Mouse (Mus musculus) layer of hippocampus, adult 2 months (tissue): Measurements from ENCODE around the gene Cela1. TPM values are rescaled to one million over a fixed set of nuclear protein-coding genes. Genes with fewer than 3 reads are reported as not detected.

Experiments
- DNase-seq, 2 experiments: peaks; one replicate each; pipeline ENCODE4 v3.0.0; 2022; ENCODE audit warnings: low spot score in 2 of 2
- H3K27ac ChIP-seq: fragments of 200-600 bp; 2 replicates; pipeline ENCODE4 v1.8.1; 2022
- H3K4me3 ChIP-seq: fragments of 200-600 bp; 2 replicates; pipeline ENCODE4 v1.8.1; 2022; ENCODE audit warnings: mild to moderate bottlenecking
- CTCF ChIP-seq: fragments of 200-600 bp; conservative IDR thresholded peaks from 2 replicates; pipeline ENCODE4 v1.8.1; 2022; ENCODE audit warnings: antibody characterized with exemption, mild to moderate bottlenecking, moderate library complexity
- long read RNA-seq, 2 experiments: library from polyadenylated mRNA; stranded (forward); transcript quantifications; one replicate each; pipeline ENCODE4 v2.0.0; 2021; ENCODE audit warnings: borderline mapping rate in 2 of 2
- total RNA-seq, 2 experiments: library from RNA; stranded (reverse); gene quantifications; 2 replicates each; pipeline ENCODE4 v1.2.3; 2021

Cela1 gene
- 1 to 10 TPM; 1.3 TPM for total RNA-seq
- long read RNA-seq, experiment 1, partial matches to known transcripts, result 1 of 1 reads
- long read RNA-seq, experiment 1, other reads (novel, unspliced or antisense), result 0 of 1 reads
- long read RNA-seq, experiment 2, result 0 reads

DNA sequence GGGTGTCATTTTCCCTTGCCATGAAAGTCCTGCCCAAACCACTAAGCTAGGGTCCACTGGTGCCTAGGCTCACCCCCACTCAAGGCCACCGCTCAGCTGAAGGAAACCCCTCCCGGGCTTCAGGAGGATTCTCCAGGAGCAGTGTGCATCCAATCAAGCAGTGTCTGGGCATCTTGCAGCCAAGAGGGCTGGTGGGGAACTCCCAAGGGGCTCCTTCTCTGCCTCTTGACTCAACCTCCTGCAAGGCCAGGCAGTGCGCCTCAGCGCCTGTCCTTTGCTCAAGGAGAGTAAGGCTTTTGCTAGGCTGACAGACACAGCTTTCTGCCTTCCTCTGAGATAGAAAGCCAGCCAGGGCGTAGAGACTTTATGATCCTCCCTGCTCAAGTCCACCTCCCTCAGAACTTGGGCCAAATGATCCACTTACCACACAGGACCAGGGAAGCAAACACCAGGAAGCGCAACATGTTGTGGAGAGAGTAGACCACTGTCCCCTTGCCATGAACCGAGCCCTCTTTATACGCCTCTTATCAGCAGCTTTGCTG, at the start of gene Cela1:
Gene Cela1, minus strand, starts transcription at position 492 of the 542 bp plus-strand sequence.
- Histone ChIP-seq H3K27ac (no peak within 1 kb of the TSS), H3K4me3 (no peak within 1 kb of the TSS)
- no peak for TF ChIP-seq CTCF
- no peak for DNase-seq

DNA sequence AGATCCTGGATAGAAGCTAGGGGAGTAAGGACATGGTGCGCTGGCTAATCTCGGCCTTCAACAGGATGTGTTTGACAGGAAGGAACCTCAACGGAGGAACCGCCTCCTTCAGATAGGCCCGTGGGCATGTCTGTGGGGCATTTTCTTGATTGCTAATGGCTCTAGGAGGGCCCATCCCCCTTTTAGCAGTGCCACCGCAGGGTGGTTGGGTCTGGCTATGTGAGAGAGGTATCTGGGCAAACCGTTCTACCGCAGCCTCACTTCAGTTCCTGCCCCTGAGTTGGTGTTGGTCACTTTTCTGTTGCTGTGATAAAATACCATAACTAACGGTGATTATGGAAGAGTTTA, 48.2 kb upstream of the Cela1 start:
- no peak for DNase-seq
- H3K4me3 ChIP-seq, result no peak overlapping the region
- H3K27ac ChIP-seq, result no peak overlapping the region
- no peak for TF ChIP-seq CTCF

DNA sequence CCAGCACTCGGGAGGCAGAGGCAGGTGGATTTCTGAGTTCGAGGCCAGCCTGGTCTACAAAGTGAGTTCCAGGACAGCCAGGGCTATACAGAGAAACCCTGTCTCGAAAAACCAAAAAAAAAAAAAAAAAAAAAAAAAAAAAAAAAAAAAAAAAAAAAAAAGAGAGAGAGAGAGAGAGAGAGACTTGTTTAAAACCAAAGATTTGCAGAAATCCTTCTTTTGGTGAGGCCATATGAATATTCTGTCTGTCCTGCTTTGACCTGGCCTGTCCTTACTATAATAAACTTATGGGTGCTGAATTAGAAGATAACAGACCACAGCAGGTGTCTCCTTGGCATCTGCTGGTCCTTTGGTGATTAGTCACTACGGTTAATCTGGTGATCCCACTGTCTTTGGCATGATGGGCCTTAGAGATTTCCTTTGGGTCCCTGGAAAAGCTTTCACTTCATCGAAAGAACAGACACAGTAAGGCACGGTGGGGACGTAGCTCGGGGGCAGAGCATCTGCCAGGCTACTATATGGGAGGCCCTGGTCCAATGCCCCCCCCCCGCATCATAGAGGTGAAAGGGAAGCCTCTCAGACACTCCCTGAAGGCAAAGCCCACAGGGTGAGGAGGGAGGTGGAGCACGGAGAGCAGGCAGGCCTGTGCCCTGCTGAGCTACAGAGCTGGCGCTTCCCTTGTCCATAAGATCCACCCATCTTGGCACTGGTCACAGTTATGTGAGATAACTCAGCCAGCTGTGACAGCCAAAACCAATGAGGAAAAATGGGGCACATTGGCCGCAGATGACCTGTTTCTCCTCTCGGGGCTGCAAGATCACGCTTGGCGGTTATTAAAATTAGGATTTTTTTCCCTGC, 47.6 kb upstream of the Cela1 start:
- TF ChIP-seq CTCF, result no peak
- no peak overlapping the region for H3K4me3 ChIP-seq
- no peak for DNase-seq

DNA sequence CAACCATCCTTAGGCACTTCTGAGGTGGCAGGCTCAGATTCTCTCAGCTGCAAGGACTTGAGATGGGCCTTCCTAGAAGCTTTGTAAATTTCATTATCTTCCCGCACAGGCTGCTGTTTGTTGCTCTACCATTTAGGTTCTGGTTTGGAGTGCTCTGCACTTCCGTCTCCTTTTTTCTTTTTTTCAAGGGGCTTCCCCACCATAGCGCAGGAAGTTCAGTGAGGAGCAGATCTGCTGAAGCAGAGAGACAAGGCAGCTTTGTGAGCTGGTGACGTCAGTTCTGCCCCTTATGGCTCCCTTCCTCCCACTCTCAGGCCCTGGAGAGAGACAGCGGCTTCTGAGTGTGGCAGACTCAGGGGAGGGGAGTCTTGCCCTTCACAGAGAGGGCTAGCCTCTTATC, 44.9 kb upstream of the Cela1 start:
- no peak overlapping the region for H3K4me3 ChIP-seq
- no peak for TF ChIP-seq CTCF
- no peak overlapping the region for H3K27ac ChIP-seq
- DNase-seq, result no peak

More for the DNA sequence above, 47.6 kb upstream of the Cela1 start:
- no peak overlapping the region for H3K27ac ChIP-seq

DNA sequence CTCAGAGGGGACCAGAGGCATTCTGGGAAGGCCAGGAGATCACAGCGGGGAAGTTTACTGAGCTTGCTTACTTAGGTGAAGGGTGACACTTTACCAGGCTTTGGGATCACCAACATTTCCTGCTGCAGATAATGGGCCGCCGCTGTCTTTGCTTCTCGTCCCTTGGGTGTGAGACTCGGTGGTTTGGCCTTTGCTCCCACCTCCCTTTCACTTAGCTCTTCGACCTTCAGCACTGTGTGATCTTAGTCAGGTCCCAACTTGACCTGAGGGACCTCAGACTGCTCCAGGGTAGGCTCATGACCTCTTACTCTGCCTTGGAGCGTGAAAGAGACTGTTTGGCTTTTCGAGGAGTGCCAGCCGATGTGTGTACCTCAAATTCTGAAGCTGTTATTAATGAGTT, 43.4 kb upstream of the Cela1 start:
- no peak for TF ChIP-seq CTCF
- no peak for DNase-seq

DNA sequence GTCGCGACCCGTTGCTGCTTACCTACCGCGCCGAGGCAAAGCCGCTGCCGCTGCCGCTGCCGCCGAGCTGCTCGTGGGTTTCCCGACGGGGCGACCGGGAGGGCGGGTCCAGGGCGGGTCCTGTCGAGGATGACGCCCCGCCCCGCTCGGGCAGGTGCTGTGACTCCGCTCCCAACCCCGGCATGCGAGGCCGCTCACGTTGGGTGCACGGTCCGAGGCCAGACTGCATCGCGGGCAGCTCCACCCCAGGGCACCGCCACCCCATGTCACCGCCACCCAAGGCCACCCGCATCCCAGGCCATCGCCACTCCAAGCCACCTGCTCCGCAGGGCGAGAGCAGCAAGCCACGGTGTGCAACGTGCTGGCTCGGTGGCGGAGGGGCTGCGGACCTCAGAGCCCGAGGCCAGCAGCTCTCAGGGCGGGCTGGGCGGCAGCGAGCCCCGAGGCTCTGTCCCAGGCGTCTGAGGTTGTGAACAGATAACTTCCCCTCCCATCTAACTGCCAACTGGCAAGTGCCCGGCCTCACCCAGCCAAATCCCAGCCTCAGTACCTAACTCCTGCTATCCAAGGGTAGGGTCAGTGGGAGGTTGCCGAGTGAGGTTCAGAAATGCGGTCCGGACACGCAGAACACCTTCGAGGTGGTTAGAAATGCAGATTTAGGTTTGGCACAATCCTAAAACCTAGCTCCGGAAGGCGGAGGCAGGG, 41.7 kb upstream of the Cela1 start, which contains the start of gene Galnt6:
Gene Galnt6, minus strand, starts transcription at position 96 of the 705 bp plus-strand sequence.
- no peak for TF ChIP-seq CTCF
- DNase-seq, result no peak
- H3K4me3 ChIP-seq, result peak within 1 kb of the TSS; percentile 38
- peak within 1 kb of the TSS; percentile 70; the same call in 1 of the 2 replicates for H3K27ac ChIP-seq

More for the DNA sequence above, 43.4 kb upstream of the Cela1 start:
- H3K4me3 ChIP-seq, result no peak overlapping the region
- no peak overlapping the region for H3K27ac ChIP-seq

DNA sequence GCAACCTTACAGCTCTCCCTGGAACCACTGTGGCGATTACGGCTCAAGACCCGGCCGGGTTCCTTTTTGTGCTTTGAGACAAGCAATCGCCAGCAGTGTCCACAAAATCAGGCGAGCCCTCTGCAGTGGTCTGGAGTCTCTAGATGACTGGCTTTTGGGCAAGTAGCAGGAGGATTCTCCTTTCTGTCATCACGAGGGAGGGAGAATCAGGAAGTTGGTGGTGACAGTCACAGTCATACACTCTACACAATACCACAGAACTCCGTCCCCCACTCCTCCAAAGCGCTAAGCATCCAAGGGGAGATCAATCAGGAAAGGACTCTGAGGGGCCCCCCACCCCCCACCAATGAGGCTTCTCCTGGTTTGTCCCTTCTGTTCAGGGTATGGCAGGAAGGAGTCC, 40.9 kb upstream of the Cela1 start:
- no peak for TF ChIP-seq CTCF
- Histone ChIP-seq H3K27ac (peak overlapping the region; percentile 70; the same call in 1 of the 2 replicates), H3K4me3 (peak overlapping the region; percentile 38)
- DNase-seq, result no peak

DNA sequence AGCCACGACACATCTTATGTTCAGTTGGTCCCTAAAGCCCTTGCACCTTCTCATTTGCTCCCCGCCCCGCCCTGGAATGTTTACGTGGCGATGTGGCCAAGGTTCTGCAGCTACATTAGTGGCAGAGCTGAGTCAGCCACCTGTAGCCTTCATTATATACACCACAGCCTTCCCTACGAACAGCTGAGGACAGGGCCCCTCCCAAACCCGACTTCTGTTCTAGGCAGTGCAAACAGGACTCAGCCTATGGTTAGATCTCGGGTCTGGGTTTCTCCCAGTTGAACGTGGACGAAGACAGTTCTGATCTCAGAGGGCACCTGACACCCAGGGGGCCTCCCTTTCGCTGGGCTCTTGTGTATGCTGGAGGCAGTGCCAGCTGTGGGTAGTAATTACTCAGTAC, 40.1 kb upstream of the Cela1 start:
- no peak for DNase-seq
- H3K4me3 ChIP-seq, result no peak overlapping the region
- no peak for TF ChIP-seq CTCF
- H3K27ac ChIP-seq, result peak overlapping the region; percentile 70

DNA sequence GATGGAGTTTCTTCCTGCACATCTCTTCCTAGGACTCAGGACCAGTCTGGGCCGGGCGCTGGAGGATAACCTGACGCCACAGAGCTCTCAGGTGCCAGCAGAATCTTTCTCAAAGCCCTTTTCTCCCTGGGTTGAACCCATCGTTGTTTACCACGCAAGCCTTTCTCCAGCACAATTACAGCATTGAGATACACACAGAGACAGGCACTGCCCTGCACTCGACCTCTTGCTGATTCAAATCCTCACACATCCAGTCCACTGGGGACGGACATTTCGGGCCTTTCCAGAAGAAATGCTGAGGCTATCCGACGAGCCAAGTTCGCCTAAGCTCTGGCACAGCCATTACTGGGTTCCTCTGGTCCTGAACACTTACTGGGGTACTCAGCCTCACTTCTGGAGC, 39.0 kb upstream of the Cela1 start:
- no peak for DNase-seq
- peak overlapping the region; percentile 70 for H3K27ac ChIP-seq
- no peak overlapping the region for H3K4me3 ChIP-seq
- TF ChIP-seq CTCF, result no peak

DNA sequence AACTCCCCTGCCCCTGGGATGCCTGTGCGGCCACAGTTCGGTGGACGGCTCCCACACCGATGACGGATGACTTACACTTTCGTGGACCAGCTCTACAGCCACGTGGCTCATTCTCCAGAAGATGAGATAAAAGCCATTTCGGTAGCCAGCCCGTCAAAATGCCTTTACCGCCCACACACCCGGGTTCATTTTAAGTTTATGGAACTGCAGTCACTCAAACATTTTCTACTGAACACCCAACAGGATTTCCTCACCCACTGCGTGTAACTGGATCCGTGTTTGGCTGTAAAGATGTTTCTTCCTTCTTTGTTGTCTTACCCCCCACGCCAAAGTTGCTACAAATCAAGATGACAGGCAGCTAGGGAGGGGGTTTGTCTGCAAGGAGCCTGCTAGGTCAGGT, 35.8 kb upstream of the Cela1 start:
- no peak overlapping the region for H3K27ac ChIP-seq
- no peak for TF ChIP-seq CTCF
- no peak overlapping the region for H3K4me3 ChIP-seq
- DNase-seq, result no peak

DNA sequence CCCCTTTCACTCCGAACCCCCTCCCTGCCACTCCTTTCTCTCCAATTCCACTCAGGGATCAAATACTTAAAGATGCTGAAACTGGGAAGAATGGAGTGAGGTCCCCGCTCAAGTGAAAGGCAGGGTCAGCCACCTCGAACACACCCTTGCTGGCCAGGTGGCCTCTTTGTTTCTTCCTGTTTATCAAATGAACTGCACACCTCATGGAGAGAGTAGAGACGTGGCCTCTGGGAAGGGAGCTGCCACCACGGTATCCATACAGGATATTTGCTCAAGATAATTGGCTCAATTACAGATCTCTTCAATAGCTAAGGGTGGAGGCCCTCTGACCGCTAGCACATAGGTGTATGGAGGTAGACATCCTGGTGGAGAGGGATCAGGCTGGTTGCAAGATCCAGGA, 34.8 kb upstream of the Cela1 start:
- no peak overlapping the region for H3K27ac ChIP-seq
- no peak for DNase-seq
- no peak overlapping the region for H3K4me3 ChIP-seq
- no peak for TF ChIP-seq CTCF

DNA sequence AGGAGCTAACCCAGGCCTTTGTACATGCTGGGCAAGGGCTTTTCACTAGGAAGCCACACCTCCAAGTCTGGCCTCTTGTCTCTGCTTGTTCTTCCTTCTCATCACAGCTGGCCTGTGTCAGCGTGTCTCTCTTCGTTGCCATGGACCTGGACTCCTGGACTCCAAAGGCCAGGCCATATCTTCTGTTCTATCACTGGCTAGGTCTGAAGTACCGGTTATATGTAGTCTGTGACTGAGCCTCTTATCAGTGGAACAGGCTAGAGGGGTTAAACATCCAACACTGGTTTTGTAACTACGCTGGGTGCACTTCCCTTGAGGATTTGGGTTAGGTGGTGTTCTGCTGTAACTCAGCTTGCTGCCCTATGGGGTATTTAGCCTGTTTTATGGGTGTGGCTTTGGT, 34.3 kb upstream of the Cela1 start:
- DNase-seq, result no peak
- no peak for TF ChIP-seq CTCF
- no peak overlapping the region for H3K27ac ChIP-seq
- no peak overlapping the region for H3K4me3 ChIP-seq

DNA sequence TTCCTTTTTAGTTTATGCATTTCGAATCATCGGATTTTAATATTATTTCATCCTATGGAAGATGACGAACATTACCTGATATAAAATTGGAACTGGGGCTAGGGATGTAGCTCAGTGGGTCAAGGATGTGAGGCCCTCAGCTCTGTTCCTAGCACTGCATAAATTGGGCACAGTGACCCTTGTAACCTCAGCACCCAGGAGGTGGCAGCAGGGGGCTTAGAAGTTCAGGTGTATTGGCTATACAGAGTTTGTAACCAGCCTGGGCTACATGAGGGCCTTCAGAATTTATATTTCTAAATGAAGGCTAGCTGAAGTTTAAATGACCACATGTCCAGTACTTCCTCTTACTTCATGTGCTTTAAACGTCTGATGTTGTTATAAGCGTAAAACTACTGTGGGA, 33.7 kb upstream of the Cela1 start:
- no peak for TF ChIP-seq CTCF
- no peak overlapping the region for H3K27ac ChIP-seq
- no peak for DNase-seq

More for the DNA sequence above, 33.7 kb upstream of the Cela1 start:
- H3K4me3 ChIP-seq, result no peak overlapping the region
